Mouse (Mus musculus) megakaryocyte-erythroid progenitor cell, adult 5-6 weeks (primary cell): ENCODE measurements at regions not wholly inside any gene's neighbourhood (a gene's known extent, or its start where the extent isn't known, plus 50 kb on each side); places are given as distances from the start of the nearest gene placed in this dataset.

ENCODE experiments used
- ATAC-seq: replicated peaks from 2 replicates; pipeline ENCODE4 v1.8.0; 2016; ENCODE audit warnings: mild to moderate bottlenecking, inconsistent platforms; ENCODE audit not compliant: severe bottlenecking, poor library complexity, low FRiP score, low TSS enrichment

DNA sequence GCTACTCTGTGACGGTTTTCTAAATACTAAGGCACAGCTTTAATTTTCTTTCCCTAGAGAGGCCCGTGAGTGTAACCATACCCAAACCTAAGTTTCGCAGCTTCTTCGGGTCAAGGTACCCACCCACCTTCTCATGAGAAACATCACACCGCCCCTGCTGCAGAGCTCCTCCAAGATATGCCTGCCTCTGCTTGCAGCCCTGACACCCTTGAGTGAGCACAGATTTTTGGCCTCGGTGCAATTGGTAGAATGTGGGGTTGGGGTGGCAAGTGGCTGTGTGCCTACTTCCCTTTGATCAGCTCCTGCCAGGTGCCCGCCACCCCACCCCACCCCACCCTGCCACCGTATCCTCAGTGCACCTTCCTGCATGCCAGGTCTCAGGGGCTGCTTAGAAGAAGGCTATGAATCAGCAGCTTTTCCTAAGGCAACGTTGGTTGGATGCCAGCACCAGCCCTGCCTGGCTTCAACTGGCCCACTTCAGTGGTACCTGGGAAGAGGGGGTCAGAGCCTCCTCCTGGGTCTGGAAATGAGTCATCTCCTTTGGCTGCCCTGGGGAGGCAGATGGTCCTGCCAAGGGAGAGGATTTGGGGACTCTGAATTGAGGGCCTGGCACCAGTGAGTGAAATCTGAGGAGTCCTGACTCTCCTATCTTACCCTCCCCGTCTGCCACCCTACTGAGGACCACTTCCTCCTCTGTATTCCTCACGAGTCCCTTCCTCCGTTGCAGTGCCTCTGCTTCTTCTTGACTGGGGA, 95.6 kb upstream of the Atp1a1 start:
- no peak for ATAC-seq

- no peak for ATAC-seq
Observed at GRCm38 (mm10) chr3:101696832-101697231, 92.3 kb upstream of the Atp1a1 start.

DNA sequence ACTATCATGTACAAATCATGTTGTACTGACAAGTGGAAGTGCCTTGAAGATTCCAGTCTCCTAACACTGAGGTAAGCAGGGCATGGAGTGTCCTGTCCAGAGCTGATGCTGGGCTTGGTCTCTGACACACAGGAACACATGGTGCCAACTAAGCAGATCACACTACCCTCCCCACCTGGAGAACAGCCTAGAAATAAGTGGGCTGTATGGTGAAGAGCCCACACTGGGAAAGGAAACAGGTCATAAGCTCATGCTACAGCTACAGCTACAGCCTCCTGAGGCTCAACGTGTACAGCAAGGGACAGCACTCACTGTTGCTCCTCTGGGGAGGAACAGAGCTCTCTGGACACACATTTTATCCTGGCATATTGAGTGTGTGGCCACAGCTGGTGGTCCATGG, 89.8 kb upstream of the Atp1a1 start:
- ATAC-seq: no peak

DNA sequence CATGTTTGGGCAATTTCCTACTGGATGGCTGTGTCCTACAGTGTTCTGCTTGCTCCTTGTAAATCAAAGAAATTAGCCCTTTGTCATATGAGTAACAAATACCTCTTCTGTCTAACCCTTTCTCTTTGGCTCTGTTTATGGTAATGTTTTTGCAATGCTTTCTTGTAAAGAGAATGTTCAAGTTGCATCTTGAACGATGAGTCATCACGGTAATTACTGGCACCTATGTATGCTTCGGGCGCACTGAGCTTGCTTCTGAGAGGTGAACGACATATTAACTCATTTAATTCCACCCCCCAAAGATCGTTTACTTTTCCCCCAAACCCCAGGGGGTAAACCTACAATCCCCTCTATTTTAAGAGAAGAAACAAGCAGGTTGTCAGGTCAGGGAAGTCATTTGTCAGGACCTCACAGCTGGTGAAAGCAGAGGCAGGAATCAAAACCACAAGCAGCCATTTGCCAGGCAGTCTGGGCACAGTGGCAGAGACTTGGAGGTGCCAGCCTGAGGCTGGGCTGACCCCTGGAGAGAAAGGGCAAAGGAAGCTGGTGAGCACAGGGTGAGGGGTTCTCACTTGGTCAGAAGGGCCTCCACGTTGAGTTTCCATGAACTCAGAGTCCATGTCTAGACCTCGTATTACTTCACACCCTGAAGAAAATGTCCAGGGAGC, 87.6 kb upstream of the Atp1a1 start:
- no peak for ATAC-seq

GRCm38 (mm10) chr3:101690779-101691178, 86.3 kb upstream of the Atp1a1 start:
- no peak for ATAC-seq

GRCm38 (mm10) chr3:101690222-101690621, 85.7 kb upstream of the Atp1a1 start:
- no peak for ATAC-seq

- no peak for ATAC-seq
Observed at GRCm38 (mm10) chr3:101685203-101685602, 80.7 kb upstream of the Atp1a1 start.

DNA sequence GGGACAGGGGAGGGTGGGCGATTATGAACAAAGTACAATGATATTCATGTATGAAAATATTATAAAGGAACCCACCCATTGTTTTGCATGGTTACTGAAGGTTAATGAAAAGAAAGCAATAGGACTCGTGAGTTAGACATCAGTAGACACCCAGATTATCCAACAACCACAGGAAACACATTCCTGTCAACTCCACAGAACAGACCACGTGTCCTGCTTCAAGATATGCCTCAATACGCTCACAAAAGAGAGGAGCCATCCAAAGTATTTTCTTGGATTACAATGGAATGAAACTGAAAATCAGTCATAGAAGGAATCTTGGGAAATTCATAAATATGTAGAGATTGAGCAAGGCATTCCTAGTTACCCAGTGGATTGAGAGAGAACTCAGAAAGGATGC, 68.5 kb upstream of the Atp1a1 start:
- no peak for ATAC-seq

DNA sequence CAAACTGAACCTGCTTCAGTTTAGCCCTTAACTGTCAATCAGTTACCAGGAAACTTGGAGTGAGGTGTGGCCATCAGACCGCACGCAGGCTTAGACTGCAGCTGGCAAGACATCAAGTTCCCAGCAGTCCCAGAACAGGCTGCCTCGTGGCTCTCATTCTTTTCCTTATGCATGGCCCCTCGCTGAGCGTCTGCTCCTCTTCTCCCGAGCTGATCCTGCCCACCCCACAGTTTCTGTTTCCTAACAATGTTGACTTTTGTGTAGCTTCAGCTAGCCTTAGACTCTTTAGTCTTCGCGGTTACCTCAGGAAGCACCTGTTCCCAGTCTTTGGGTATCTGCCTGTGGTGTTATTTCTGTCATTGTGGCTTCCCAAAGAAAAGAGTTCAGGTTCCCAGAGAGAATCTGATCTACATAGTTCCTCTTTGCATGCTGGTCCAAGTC, 66.1 kb upstream of the Atp1a1 start:
- ATAC-seq: 0 out of 2 replicates have a peak, but pooled peaks have one; percentile 29

GRCm38 (mm10) chr3:101669743-101670142, 65.3 kb upstream of the Atp1a1 start:
- ATAC-seq: no peak

GRCm38 (mm10) chr3:101667767-101668387, 63.4 kb upstream of the Atp1a1 start:
- ATAC-seq: no peak

DNA sequence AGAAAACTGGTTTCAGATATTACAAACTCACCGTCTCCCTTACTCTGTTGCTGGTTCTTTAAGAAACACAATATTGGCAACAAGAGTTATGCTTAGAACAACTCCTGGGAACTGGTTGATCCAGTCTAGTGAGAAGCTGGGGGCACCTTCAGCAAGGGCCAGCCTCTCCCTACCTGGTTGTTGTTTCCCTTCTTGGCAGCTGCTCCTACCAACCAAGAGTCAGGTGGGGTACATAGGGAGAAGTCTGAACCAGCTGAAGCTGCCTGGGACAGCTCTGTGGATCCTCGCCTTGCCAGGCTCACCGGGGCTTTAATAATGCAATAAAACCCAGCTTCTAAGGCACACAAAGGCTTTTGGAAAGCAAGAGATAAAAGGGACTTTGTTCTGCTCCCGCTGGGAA, 62.7 kb upstream of the Atp1a1 start:
- ATAC-seq: no peak

DNA sequence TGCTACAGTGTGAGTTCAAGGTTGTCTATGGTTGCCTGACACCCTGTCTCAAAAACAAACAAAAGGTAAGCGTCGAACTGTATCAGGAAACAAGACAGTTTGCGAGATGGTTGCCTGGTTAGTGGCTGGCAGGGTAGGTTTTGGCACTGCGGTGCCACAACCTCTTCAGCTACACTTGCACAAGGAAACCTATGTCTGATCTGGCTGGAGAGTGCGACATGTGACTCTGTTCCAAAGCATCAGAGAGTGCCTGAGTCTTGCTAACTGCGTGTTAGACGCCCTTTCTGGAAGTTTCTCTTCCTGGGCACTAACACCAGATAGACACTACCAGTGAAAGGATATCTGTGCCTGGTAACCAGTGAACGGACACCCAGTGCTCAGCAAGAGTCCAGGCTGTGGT, 62.1 kb upstream of the Atp1a1 start:
- ATAC-seq: no peak

DNA sequence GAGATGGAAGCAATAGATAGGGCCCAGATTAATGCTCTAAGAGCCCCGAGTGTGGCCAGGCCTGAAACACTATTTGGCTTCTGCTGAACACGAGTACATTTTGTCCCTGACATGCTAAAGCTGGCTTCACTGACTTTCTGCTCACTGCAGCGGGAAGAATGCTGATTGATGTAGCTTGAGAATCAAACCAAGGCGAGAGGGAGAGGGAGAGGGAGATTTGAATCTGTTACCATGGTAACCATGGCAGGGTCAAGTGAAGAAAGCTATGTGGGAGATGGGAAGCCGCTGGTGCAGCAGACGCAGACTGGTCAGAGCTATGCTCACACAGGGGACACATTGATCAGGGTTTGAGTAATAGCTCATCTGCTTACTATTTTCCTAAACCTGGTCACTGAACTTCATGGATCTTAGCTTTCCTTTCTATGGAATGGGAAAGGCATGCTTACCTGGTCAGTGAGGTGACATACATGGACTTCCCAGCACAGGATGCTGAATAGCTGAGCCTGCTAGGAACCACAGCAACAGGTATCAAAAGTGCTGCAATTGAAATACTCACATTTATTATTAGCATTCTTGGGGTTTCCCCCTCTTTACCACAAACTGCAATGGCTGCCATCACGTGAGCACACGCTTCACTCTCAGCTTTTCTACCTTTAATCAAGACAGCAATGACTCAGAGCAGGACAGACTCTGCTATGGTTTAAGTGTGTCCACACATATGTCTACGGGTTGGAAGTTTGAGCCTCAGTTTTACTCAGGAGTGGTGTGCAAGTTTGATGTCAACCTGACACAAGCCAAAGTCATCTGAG, 56.9 kb upstream of the Atp1a1 start:
- ATAC-seq: no peak

DNA sequence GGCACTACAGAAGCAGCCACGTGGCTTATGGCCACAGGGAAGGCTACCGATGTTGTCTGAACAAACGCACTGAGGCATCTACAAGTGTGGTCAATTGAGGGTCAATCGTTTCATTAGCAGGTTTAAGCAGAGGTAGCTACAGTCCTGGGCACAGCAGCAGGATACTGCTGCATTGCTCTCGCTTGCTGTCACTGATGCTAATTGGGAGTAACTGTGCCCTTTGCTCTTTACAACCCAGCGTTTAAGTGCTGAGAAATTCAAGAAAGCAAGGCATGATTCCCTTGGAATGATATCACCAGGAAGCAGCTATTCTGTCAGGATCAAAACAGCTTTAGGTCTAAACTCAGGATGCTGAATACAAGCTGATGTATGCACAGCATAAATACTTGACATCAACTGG, 56.2 kb upstream of the Atp1a1 start:
- no peak for ATAC-seq

DNA sequence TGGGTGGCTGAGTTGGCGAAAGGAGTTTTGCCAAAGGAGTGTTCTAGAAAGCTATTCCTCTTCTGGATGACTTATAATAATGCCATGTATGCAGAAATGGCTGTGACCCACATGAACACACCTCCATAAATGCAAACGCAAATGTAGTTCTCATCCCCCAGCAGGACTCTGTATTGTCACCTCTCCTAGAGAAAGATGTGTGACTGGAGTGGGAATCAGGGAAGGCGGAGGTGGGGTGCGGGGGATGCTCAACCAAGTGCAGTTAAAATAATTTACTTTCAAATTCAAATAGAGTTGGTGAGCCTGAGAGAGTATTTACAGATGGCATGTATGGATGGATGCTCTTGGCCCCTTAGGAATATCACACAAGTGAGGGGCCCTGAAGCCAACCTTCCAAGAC, 55.7 kb upstream of the Atp1a1 start:
- no peak for ATAC-seq

GRCm38 (mm10) chr3:101657979-101658378, 53.5 kb upstream of the Atp1a1 start:
- ATAC-seq: no peak

DNA sequence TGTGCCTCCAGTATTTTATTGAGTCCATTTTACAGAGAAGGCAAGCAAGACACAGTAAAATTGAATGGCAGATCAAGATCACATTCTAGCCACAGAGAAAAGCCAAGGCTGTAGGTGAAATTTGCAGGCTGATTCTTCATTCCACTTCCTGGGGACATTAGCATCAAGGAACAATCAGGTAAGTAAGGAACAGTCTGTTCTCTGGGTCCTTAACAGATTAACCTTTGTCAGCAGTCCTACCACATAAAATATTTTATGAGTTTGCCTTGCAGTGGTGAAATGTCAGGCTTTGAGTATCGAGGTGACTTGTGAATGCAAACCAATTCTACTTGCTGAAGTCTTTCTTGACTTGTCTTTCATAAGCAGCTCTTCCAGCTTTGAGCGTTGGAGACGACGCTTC, 50.2 kb upstream of the Atp1a1 start:
- ATAC-seq: no peak
